Comparison of ENCODE assay signal across 8 mouse cellular contexts in the genomic region with DNA sequence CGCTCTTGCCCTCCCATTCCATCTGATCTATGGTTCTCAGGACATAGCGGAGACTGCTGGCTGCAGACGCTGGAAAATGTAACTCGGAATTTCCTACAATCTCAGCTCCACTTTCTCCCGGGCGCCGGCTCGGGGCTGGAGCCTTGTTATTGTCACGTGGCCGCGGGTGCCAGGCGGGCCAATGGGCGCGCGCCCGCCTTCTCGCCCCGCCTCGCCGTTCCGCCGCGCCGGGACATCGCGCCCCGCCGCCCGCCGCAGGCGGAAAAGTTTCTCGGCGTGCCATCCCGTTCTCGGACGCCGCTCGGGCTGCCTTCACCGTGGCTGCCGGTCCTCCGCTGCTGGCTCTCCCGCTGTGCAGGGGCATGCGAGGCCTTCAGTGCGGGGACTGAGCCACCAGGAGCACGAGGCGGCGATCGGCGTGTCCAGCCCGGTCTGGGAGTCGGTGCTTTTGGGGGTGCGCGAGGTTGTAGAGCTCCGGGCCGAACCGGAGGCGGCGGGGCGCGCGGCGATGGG. TPM values are rescaled to one million over a fixed set of nuclear protein-coding genes. Genes with fewer than 3 reads are reported as not detected.
DNase-seq lines count a peak whose midpoint lies in the region; ATAC-seq and TF ChIP-seq lines count a peak whose summit lies in the region.

A gene (plus strand): TSS at position 201 of the 513 bp plus-strand sequence.

- peak; percentile 11; the same call in 1 of the 2 replicates for TF ChIP-seq CTCF in heart, adult 2 months (IDR thresholded peaks at IDR 0.05)
- TF ChIP-seq CTCF in kidney, adult 2 months (conservative IDR thresholded peaks at IDR 0.05; ENCODE audit: insufficient read depth, insufficient read length, low read depth, low read length): no peak
- TF ChIP-seq CTCF in spleen, adult 2 months (IDR thresholded peaks at IDR 0.05; ENCODE audit: extremely low read depth, insufficient read depth, insufficient read length, insufficient replicate concordance): no peak

- TF ChIP-seq POLR2A in heart, adult 2 months (IDR thresholded peaks at IDR 0.05; ENCODE audit: insufficient read depth, low read depth, low read length): 0 out of 2 replicates have a peak, but pooled peaks have one; percentile 52
- peak; percentile 59 for TF ChIP-seq POLR2A in kidney, adult 2 months (IDR thresholded peaks at IDR 0.05; ENCODE audit: low read depth, low read length)
- no peak for TF ChIP-seq POLR2A in spleen, adult 2 months (IDR thresholded peaks at IDR 0.05; ENCODE audit: low read depth, low read length)

- no peaks in the 10 kb centered on the region for H3K27me3 ChIP-seq in embryonic facial prominence, embryonic 12.5 days
- H3K27me3 ChIP-seq in heart, adult 2 months (ENCODE audit: control insufficient read depth, insufficient read depth, low read length): no peaks in the 10 kb centered on the region; the same call in 1 of the 2 replicates
- no peaks in the 10 kb centered on the region for H3K27me3 ChIP-seq in kidney, adult 2 months (replicated peaks; ENCODE audit: control insufficient read depth, insufficient read depth, low read length)
- no peaks in the 10 kb centered on the region for H3K27me3 ChIP-seq in limb, embryonic 11.5 days (ENCODE audit: control insufficient read depth, insufficient read depth, low read length)
- H3K27me3 ChIP-seq in midbrain, embryonic 10.5 days (ENCODE audit: low read depth, poor library complexity, severe bottlenecking): no peaks in the 10 kb centered on the region
- peaks cover 7% of the 10 kb centered on the region for H3K27me3 ChIP-seq in spleen, adult 2 months (ENCODE audit: control insufficient read depth, insufficient read depth, low read length)

- H3K79me2 ChIP-seq in heart, adult 2 months (replicated peaks; ENCODE audit: control insufficient read depth, insufficient read depth, low read length): no peaks in the 10 kb centered on the region

- DNase-seq in brain, adult 2 months (ENCODE audit: low read depth, low spot score): peak; percentile 78
- DNase-seq in heart, adult 2 months: peak; percentile 89 to 90
- DNase-seq in kidney, adult 2 months: peak; percentile 94
- peak; percentile 90 for DNase-seq in limb, embryonic 11.5 days (ENCODE audit: low spot score)
- peak; percentile 82 for DNase-seq in midbrain, embryonic 10.5 days (ENCODE audit: low spot score)
- peak in 1 of 2 experiments; percentile 5 for DNase-seq in spleen, adult 2 months (ENCODE audit: low read depth in 1 of 2, low spot score in 2 of 2)

- peak within 1 kb of the TSS; percentile 98 for H3K27ac ChIP-seq in embryonic facial prominence, embryonic 12.5 days
- H3K27ac ChIP-seq in heart, adult 2 months: peak within 1 kb of the TSS; percentile 78
- peak within 1 kb of the TSS; percentile 97 for H3K27ac ChIP-seq in kidney, adult 2 months (ENCODE audit: insufficient read depth, low read depth, low read length)
- H3K27ac ChIP-seq in limb, embryonic 11.5 days (replicated peaks; ENCODE audit: low read depth, low read length): peak within 1 kb of the TSS; percentile 100
- peak within 1 kb of the TSS; percentile 92 for H3K27ac ChIP-seq in midbrain, embryonic 10.5 days (replicated peaks)
- H3K27ac ChIP-seq in spleen, adult 2 months (ENCODE audit: insufficient read depth, low read length): no peak within 1 kb of the TSS

- H3K4me3 ChIP-seq in embryonic facial prominence, embryonic 12.5 days: peak within 1 kb of the TSS; percentile 98
- H3K4me3 ChIP-seq in heart, adult 2 months: peak within 1 kb of the TSS; percentile 75
- peak within 1 kb of the TSS; percentile 99 for H3K4me3 ChIP-seq in kidney, adult 2 months (ENCODE audit: insufficient read depth, low read depth, low read length)
- H3K4me3 ChIP-seq in limb, embryonic 11.5 days (ENCODE audit: low read depth, low read length): peak within 1 kb of the TSS; percentile 89
- peak within 1 kb of the TSS; percentile 78 for H3K4me3 ChIP-seq in midbrain, embryonic 10.5 days
- peak within 1 kb of the TSS; percentile 60 for H3K4me3 ChIP-seq in spleen, adult 2 months (ENCODE audit: extremely low read depth, insufficient read depth, insufficient read length)

- H3K9me3 ChIP-seq in embryonic facial prominence, embryonic 12.5 days: no peaks in the 10 kb centered on the region
- no peaks in the 10 kb centered on the region for H3K9me3 ChIP-seq in limb, embryonic 11.5 days (ENCODE audit: control insufficient read depth, low read length)
- no peaks in the 10 kb centered on the region for H3K9me3 ChIP-seq in midbrain, embryonic 10.5 days (replicated peaks)

- under 1% methylated on average over 61 of the region's 62 CpGs for WGBS in embryonic facial prominence, embryonic 12.5 days
- under 1% methylated on average over 62 of the region's 62 CpGs for WGBS in heart, adult 2 months
- under 1% methylated on average over 58 of the region's 62 CpGs for WGBS in kidney, adult 2 months
- under 1% methylated on average over 60 of the region's 62 CpGs for WGBS in limb, embryonic 11.5 days
- under 1% methylated on average over 62 of the region's 62 CpGs for WGBS in midbrain, embryonic 10.5 days
- 2% methylated on average over 62 of the region's 62 CpGs for WGBS in spleen, adult 2 months

- H3K9ac ChIP-seq in embryonic facial prominence, embryonic 12.5 days: peak within 1 kb of the TSS; percentile 100
- H3K9ac ChIP-seq in heart, adult 2 months (ENCODE audit: low read depth, low read length): peak within 1 kb of the TSS; percentile 93
- H3K9ac ChIP-seq in limb, embryonic 11.5 days (ENCODE audit: low read length): peak within 1 kb of the TSS; percentile 99

- H3K4me1 ChIP-seq in embryonic facial prominence, embryonic 12.5 days: peaks cover 17% of the 10 kb centered on the region
- H3K4me1 ChIP-seq in heart, adult 2 months (ENCODE audit: control insufficient read depth, insufficient read depth, low read length): peaks cover 3% of the 10 kb centered on the region
- H3K4me1 ChIP-seq in kidney, adult 2 months (ENCODE audit: control insufficient read depth, insufficient read depth, low read length): peaks cover 11% of the 10 kb centered on the region
- peaks cover 4% of the 10 kb centered on the region; the same call in 1 of the 2 replicates for H3K4me1 ChIP-seq in limb, embryonic 11.5 days (ENCODE audit: control insufficient read depth, insufficient read depth, low read length)
- peaks cover 55% of the 10 kb centered on the region for H3K4me1 ChIP-seq in midbrain, embryonic 10.5 days
- no peaks in the 10 kb centered on the region; the same call in 1 of the 2 replicates for H3K4me1 ChIP-seq in spleen, adult 2 months (ENCODE audit: control insufficient read depth, insufficient read depth, insufficient read length)

- TF ChIP-seq EP300 in heart, adult 2 months (IDR thresholded peaks at IDR 0.05; ENCODE audit: insufficient read depth, low read depth, low read length): 0 out of 2 replicates have a peak, but pooled peaks have one; percentile 2

- intact Hi-C loops in heart, adult 2 months (cut with DNase I): no loop called here

- ATAC-seq in embryonic facial prominence, embryonic 12.5 days (ENCODE audit: insufficient number of reproducible peaks, insufficient read depth, low FRiP score, low TSS enrichment): peak; percentile 65
- peak; percentile 67 for ATAC-seq in limb, embryonic 11.5 days (ENCODE audit: insufficient number of reproducible peaks, low FRiP score, low TSS enrichment, low read depth)
- ATAC-seq in monocyte, adult 5-6 weeks (replicated peaks; ENCODE audit: insufficient number of reproducible peaks, low FRiP score, low TSS enrichment, poor library complexity, severe bottlenecking): no peak

- peak within 1 kb of the TSS; percentile 56 for H3K4me2 ChIP-seq in embryonic facial prominence, embryonic 12.5 days (replicated peaks)
- H3K4me2 ChIP-seq in limb, embryonic 11.5 days (ENCODE audit: low read depth, severe bottlenecking): peak within 1 kb of the TSS; percentile 70

- no peaks in the 10 kb centered on the region for H3K36me3 ChIP-seq in embryonic facial prominence, embryonic 12.5 days
- H3K36me3 ChIP-seq in heart, adult 2 months (ENCODE audit: control insufficient read depth, insufficient read depth, low read length): no peaks in the 10 kb centered on the region
- H3K36me3 ChIP-seq in kidney, adult 2 months (ENCODE audit: control insufficient read depth, insufficient read depth, low read length): no peaks in the 10 kb centered on the region
- H3K36me3 ChIP-seq in limb, embryonic 11.5 days (ENCODE audit: control insufficient read depth, insufficient read depth, low read length): no peaks in the 10 kb centered on the region
- H3K36me3 ChIP-seq in midbrain, embryonic 10.5 days: no peaks in the 10 kb centered on the region
- H3K36me3 ChIP-seq in spleen, adult 2 months (ENCODE audit: control insufficient read depth, insufficient read depth, low read length): no peaks in the 10 kb centered on the region

RNA-seq across cellular contexts. Expression of the gene that starts here (rescaled TPM):
- 49.5 and 53.2 TPM in 2 replicates for polyA plus RNA-seq in embryonic facial prominence, embryonic 12.5 days (2016; fragmentation: Nextera tagmentation; extraction: Ambion mirVana)
- 1 to 10 TPM; 1.4 to 2.2 TPM for total RNA-seq in heart, adult 2 months (2021)
- polyA plus RNA-seq in heart, adult 2 months (2012; rRNA removed): 1.3 and 1.7 TPM in 2 replicates
- polyA plus RNA-seq in kidney, adult 2 months (2012; rRNA removed): 7.1 and 8.8 TPM in 2 replicates
- polyA plus RNA-seq in limb, embryonic 11.5 days (2014; fragmentation: Nextera tagmentation; extraction: Ambion mirVana): 57.1 and 59.3 TPM in 2 replicates
- 9.8 and 11.1 TPM in 2 replicates for polyA plus RNA-seq in midbrain, embryonic 10.5 days (2016; fragmentation: Nextera tagmentation; extraction: Ambion mirVana)
- polyA plus RNA-seq in spleen, adult 2 months (2012; rRNA removed): 1.4 TPM in 2 replicates
- 1.2 to 3.0 TPM (median 2.5 TPM) in 3 replicates for total RNA-seq in monocyte, adult 5-6 weeks (2017)
